Mouse (Mus musculus) stomach, embryonic 14.5 days (tissue): Measurements from ENCODE around the gene Dcaf11. TPM values are rescaled to one million over a fixed set of nuclear protein-coding genes. Genes with fewer than 3 reads are reported as not detected.

Source experiments
- ATAC-seq: fragments of 200-750 bp; cut with Nextera tagmentation; 2 replicates; pipeline ENCODE4 v1.8.0; 2017; ENCODE audit warnings: low read depth, moderate TSS enrichment; ENCODE audit not compliant: insufficient number of reproducible peaks, insufficient read depth, low FRiP score
- H3K27ac ChIP-seq: fragments of 300-500 bp; sonication (generic); 2 replicates; pipeline ENCODE4 v1.5.1; 2014; ENCODE audit warnings: mild to moderate bottlenecking, low read length, moderate library complexity, mixed read lengths
- H3K27me3 ChIP-seq: fragments of 300-500 bp; sonication (generic); 2 replicates; pipeline ENCODE4 v1.6.1; 2014; ENCODE audit warnings: low read length, control low read depth, mixed read lengths; ENCODE audit not compliant: control insufficient read depth, insufficient read depth
- H3K36me3 ChIP-seq: fragments of 300-500 bp; sonication (generic); 2 replicates; pipeline ENCODE4 v1.6.1; 2014; ENCODE audit warnings: mild to moderate bottlenecking, control low read depth, low read length, moderate library complexity, mixed read lengths; ENCODE audit not compliant: control insufficient read depth, insufficient read depth
- H3K4me1 ChIP-seq: fragments of 300-500 bp; sonication (generic); 2 replicates; pipeline ENCODE4 v1.6.1; 2014; ENCODE audit warnings: low read length, control low read depth, mixed read lengths; ENCODE audit not compliant: control insufficient read depth, insufficient read depth
- H3K4me2 ChIP-seq: fragments of 300-500 bp; sonication (generic); replicated peaks from 2 replicates; pipeline ENCODE4 v1.6.1; 2014; ENCODE audit warnings: low read depth, low read length, control low read depth
- H3K4me3 ChIP-seq: fragments of 300-500 bp; sonication (generic); 2 replicates; pipeline ENCODE4 v1.5.1; 2014; ENCODE audit warnings: low read depth, low read length, control low read depth
- H3K9ac ChIP-seq: fragments of 300-500 bp; sonication (generic); replicated peaks from 2 replicates; pipeline ENCODE4 v1.6.1; 2014; ENCODE audit warnings: low read depth, mild to moderate bottlenecking, control low read depth, low read length, moderate library complexity, mixed read lengths
- H3K9me3 ChIP-seq: fragments of 300-500 bp; sonication (generic); 2 replicates; pipeline ENCODE4 v1.6.1; 2016; ENCODE audit warnings: low read depth, low read length, control low read depth; ENCODE audit not compliant: control insufficient read depth
- WGBS: fragments of 180-500 bp; shearing (Covaris S2); extraction: QIAGEN DNeasy Blood & Tissue Kit; methylation state at CpG from one replicate; pipeline ENCODE4 v1.1.7; 2014; 5-methylcytosine and 5-hydroxymethylcytosine counted together
- polyA plus RNA-seq: library from polyadenylated mRNA; unstranded; fragments of >200 nt; fragmentation: Nextera tagmentation; extraction: Ambion mirVana; gene quantifications from 2 replicates; pipeline ENCODE4 v1.2.1, GENCODE M21; 2014

The Dcaf11 gene
- polyA plus RNA-seq, 1 experiment from 2014 or later: 67.6 TPM

- Histone ChIP-seq H3K4me1 (peaks cover 4% of the 10 kb centered on the region; the same call in 1 of the 2 replicates), H3K27ac (no peak overlapping the region), H3K4me2 (no peak overlapping the region), H3K27me3 (no peaks in the 10 kb centered on the region), H3K36me3 (peaks cover 2% of the 10 kb centered on the region), H3K4me3 (no peak overlapping the region), H3K9me3 (no peaks in the 10 kb centered on the region), H3K9ac (no peak overlapping the region)
- 67% methylated on average over 13 of the region's 13 CpGs for WGBS
- no peak for ATAC-seq
Observed at GRCm38 (mm10) chr14:55575711-55576110, 15.9 kb downstream of the Dcaf11 start.

- ATAC-seq: no peak
- WGBS: 78% methylated on average over 15 of the region's 16 CpGs
- no peak overlapping the region for H3K27ac ChIP-seq
- H3K9me3 ChIP-seq: no peaks in the 10 kb centered on the region
- peaks cover 6% of the 10 kb centered on the region; the same call in 1 of the 2 replicates for H3K36me3 ChIP-seq
- H3K9ac ChIP-seq: no peak overlapping the region
- H3K4me3 ChIP-seq: no peak overlapping the region
- peaks cover 4% of the 10 kb centered on the region; the same call in 1 of the 2 replicates for H3K4me1 ChIP-seq
- no peak overlapping the region for H3K4me2 ChIP-seq
- H3K27me3 ChIP-seq: no peaks in the 10 kb centered on the region
Observed at GRCm38 (mm10) chr14:55576376-55576775, 16.6 kb downstream of the Dcaf11 start.

DNA sequence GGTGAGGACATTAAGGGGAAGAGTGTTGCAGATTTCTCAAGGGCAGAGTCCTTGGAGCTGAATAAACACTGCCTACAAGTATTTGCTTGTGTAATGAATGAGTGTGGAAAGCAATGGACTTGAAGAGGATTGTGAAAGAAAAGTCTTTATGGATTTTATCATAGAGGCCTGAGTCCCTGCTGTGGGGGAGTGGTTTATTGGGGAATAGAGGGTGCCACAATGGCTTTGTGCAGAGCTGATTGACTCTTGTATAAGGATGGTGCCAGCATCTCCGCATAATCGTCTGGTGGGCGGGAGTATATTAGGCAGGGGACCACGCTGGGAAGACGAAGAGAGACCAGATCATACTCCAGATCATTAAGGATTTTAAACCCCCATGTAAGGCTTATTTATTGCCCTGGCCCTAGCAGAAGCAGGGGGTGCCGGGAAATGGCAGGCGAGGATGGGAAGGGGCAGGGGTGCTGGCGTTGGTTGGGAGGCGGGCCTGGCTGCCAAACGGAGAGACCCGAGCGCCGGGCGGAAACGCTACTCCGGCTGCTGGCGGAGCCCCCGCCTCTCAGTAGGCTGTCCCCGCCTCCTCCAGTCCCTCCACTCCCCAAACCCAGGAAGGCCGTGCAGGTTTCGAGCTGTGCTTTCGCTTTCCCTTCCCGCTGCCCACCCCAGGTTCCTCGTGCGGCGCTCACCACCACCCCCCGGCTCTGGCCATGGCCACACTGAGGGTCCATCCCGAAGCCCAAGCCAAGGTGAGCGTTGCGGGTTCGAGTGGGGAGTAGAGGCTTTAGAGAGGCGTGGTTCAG lies 18.3 kb downstream of the Dcaf11 start, which contains the start of gene Psme1:
Gene Psme1, plus strand, starts transcription at position 253 of the 797 bp plus-strand sequence.
- Histone ChIP-seq H3K4me2 (peak within 1 kb of the TSS; percentile 84), H3K9me3 (no peaks in the 10 kb centered on the region), H3K27ac (peak within 1 kb of the TSS; percentile 76), H3K9ac (peak within 1 kb of the TSS; percentile 76), H3K27me3 (no peaks in the 10 kb centered on the region), H3K4me3 (peak within 1 kb of the TSS; percentile 78), H3K36me3 (peaks cover 6% of the 10 kb centered on the region; the same call in 1 of the 2 replicates), H3K4me1 (peaks cover 4% of the 10 kb centered on the region; the same call in 1 of the 2 replicates)
- under 1% methylated on average over 31 of the region's 32 CpGs for WGBS
- peak; percentile 87 for ATAC-seq

DNA sequence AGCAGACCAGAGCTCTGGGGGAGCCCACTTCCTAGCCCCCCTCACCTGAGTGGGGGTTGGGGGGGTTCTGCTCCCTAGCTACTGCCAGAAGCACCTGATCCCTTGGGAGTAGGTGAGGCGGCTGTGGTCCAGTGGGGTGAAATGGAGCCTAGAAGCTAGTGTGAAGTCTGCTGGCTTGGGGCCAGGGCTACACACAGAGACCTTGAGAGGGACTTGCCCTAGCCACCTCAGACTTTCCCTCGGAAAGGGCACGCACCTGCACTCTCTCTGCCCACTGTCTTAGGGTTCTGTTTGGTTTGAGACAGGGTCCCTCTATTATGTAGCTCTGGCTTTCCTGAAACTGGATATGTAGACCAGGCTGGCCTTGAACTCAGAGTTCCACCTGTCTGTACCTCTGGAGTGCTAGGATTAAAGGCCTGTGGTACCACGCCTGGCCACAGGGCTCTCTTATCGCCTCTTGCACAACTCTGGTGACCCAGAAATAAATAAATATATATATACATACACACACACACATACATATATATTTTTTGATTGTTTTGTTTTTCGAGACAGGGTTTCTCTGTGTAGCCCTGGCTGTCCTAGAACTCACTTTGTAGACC lies 19.0 kb downstream of the Dcaf11 start:
- H3K27me3 ChIP-seq: no peaks in the 10 kb centered on the region
- peak overlapping the region; percentile 84 for H3K4me2 ChIP-seq
- H3K4me3 ChIP-seq: peak overlapping the region; percentile 78
- WGBS: 24% methylated on average over 6 of the region's 6 CpGs
- peaks cover 4% of the 10 kb centered on the region; the same call in 1 of the 2 replicates for H3K4me1 ChIP-seq
- H3K9me3 ChIP-seq: no peaks in the 10 kb centered on the region
- H3K27ac ChIP-seq: peak overlapping the region; percentile 76
- peaks cover 6% of the 10 kb centered on the region; the same call in 1 of the 2 replicates for H3K36me3 ChIP-seq
- ATAC-seq: peak; percentile 16
- H3K9ac ChIP-seq: peak overlapping the region; percentile 76

DNA sequence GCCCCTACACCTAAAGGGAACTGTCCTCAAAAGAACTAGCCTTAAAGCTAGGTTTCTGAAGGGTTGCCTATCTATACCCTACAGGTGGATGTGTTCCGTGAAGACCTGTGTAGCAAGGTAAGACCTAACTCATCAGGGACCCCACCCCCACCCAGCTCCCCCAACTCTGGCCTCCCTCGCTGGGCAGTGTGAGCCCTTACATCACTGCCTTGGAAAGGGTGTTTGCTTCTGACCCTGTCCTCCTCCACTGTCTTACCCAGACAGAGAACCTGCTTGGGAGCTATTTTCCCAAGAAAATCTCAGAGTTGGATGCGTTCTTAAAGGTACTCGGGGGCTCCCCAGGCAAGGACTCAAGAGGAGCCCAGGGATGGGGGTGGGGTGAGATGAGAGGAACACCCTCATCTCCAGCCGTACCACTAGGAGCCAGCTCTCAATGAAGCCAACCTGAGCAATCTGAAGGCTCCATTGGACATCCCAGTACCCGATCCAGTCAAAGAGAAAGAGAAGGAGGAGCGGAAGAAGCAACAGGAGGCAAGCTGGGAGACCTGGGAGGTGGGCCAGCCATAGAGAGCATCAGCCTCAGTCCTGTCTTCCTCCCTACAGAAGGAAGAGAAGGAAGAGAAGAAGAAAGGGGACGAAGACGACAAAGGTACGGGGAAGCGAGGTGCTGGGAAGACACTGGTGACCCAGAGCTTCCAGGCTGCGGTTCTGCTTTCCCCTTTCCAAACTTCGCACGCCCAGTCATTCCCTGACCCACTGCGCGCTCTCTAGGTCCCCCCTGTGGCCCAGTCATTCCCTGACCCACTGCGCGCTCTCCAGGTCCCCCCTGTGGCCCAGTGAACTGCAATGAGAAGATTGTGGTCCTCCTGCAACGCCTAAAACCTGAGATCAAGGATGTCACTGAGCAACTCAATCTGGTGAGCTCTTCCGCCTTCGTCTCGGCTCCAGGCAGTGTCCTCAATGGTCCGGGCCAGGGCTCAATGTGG lies 20.0 kb downstream of the Dcaf11 start:
- Histone ChIP-seq H3K4me1 (peaks cover 4% of the 10 kb centered on the region; the same call in 1 of the 2 replicates), H3K27ac (no peak overlapping the region), H3K9me3 (no peaks in the 10 kb centered on the region), H3K4me2 (no peak overlapping the region), H3K36me3 (peaks cover 6% of the 10 kb centered on the region; the same call in 1 of the 2 replicates), H3K9ac (no peak overlapping the region), H3K4me3 (no peak overlapping the region), H3K27me3 (no peaks in the 10 kb centered on the region)
- 85% methylated on average over 23 of the region's 23 CpGs for WGBS
- no peak for ATAC-seq

- ATAC-seq: no peak
Observed at GRCm38 (mm10) chr14:55580731-55581130, 20.9 kb downstream of the Dcaf11 start.

GRCm38 (mm10) chr14:55581981-55582681 lies 22.3 kb downstream of the Dcaf11 start:
- ATAC-seq: no peak
- H3K27me3 ChIP-seq: no peaks in the 10 kb centered on the region
- no peak overlapping the region for H3K4me2 ChIP-seq
- no peak overlapping the region for H3K27ac ChIP-seq
- H3K9me3 ChIP-seq: no peaks in the 10 kb centered on the region
- H3K9ac ChIP-seq: no peak overlapping the region
- H3K4me1 ChIP-seq: peaks cover 4% of the 10 kb centered on the region; the same call in 1 of the 2 replicates
- peaks cover 6% of the 10 kb centered on the region; the same call in 1 of the 2 replicates for H3K36me3 ChIP-seq
- WGBS: 66% methylated on average over 9 of the region's 9 CpGs
- H3K4me3 ChIP-seq: no peak overlapping the region

More at GRCm38 (mm10) chr14:55580731-55581130, 20.9 kb downstream of the Dcaf11 start:
- Histone ChIP-seq H3K4me1 (peaks cover 4% of the 10 kb centered on the region; the same call in 1 of the 2 replicates), H3K9me3 (no peaks in the 10 kb centered on the region), H3K36me3 (peaks cover 6% of the 10 kb centered on the region; the same call in 1 of the 2 replicates), H3K4me2 (no peak overlapping the region), H3K27ac (no peak overlapping the region), H3K4me3 (no peak overlapping the region), H3K9ac (no peak overlapping the region), H3K27me3 (no peaks in the 10 kb centered on the region)
- 93% methylated on average over 16 of the region's 16 CpGs for WGBS
